Mouse (Mus musculus) fat pad, adult 2 months (tissue): ENCODE measurements at regions not wholly inside any gene's neighbourhood (a gene's known extent, or its start where the extent isn't known, plus 50 kb on each side); places are given as distances from the start of the nearest gene placed in this dataset.

Source experiments
- DNase-seq: peaks from one replicate; pipeline ENCODE4 v3.0.0-alpha.2; 2011; ENCODE audit warnings: low read depth, low spot score; ENCODE audit errors: extremely low read depth

GRCm38 (mm10) chr6:147316140-147316539 is 52.2 kb upstream of the Pthlh start:
- DNase-seq, result no peak

GRCm38 (mm10) chr6:147315207-147315606 is 51.2 kb upstream of the Pthlh start:
- DNase-seq, result no peak
